Mouse (Mus musculus) cerebellum, adult 2 months (tissue): Measurements from ENCODE around the gene Rab19.

Experiments used
- CTCF ChIP-seq: fragments of 200-500 bp; IDR thresholded peaks from 2 replicates; pipeline ENCODE4 v1.5.1; 2011; ENCODE audit warnings: low read depth, mild to moderate bottlenecking, control low read depth, low read length, moderate library complexity, borderline replicate concordance; ENCODE audit not compliant: insufficient read depth
- POLR2A ChIP-seq: fragments of 200-500 bp; IDR thresholded peaks from 2 replicates; pipeline ENCODE4 v1.6.1; 2011; ENCODE audit warnings: low read length, control low read depth, borderline replicate concordance; ENCODE audit not compliant: insufficient read depth

GRCm38 (mm10) chr6:39389988-39390387 is 9.0 kb downstream of the Rab19 start:
- TF ChIP-seq POLR2A = no peak
- TF ChIP-seq CTCF = no peak
